Comparison of ENCODE assay signal across 20 mouse cellular contexts in genomic region chr12:17387332-17388135, GRCm38 (mm10). TPM values are rescaled to one million over a fixed set of nuclear protein-coding genes. Genes with fewer than 3 reads are reported as not detected.
DNase-seq lines count a peak whose midpoint lies in the region; ATAC-seq and TF ChIP-seq lines count a peak whose summit lies in the region.
"Had no signal": no experiment of that assay in that cellular context is flagged by ENCODE, and none has a peak within 500 bp of the region (broad histone marks: within the 10 kb centered on the region; RNA-seq: fewer than 3 reads in every experiment).

No protein-coding gene starts in this region.

- H3K4me3 ChIP-seq in stomach, postnatal 0 days (ENCODE audit: low read depth, low read length): no peak overlapping the region
- H3K4me3 ChIP-seq: forebrain, embryonic 10.5 days; heart, embryonic 15.5 days; hindbrain, embryonic 13.5 days; layer of hippocampus, adult 2 months; midbrain, embryonic 12.5 days had no signal

- 47% methylated on average over 12 of the region's 12 CpGs for WGBS in stomach, postnatal 0 days

- DNase-seq in embryo, embryonic 10 days (ENCODE audit: low spot score): peak; percentile 6
- no peak for DNase-seq in embryo, embryonic 11 days
- peak; percentile 28 for DNase-seq in kidney, postnatal 14 days
- DNase-seq in kidney, adult 8-10 months: no peak
- no peak for DNase-seq in stomach, postnatal 0 days (ENCODE audit: low spot score)
- DNase-seq in left cerebral cortex, adult 9 months (ENCODE audit: low spot score in 2 of 2): no peak
- no peak for DNase-seq in urinary bladder, postnatal 36 days (ENCODE audit: low spot score in 2 of 2)
- DNase-seq: cerebellum, adult 8-10 months; lung, postnatal 10 days; thymus, postnatal 36 days had no signal

- H3K4me2 ChIP-seq in stomach, postnatal 0 days (replicated peaks; ENCODE audit: low read depth): no peak overlapping the region
- H3K4me2 ChIP-seq: heart, embryonic 15.5 days; hindbrain, embryonic 13.5 days; liver, embryonic 11.5 days; midbrain, embryonic 12.5 days had no signal

- no peaks in the 10 kb centered on the region for H3K4me1 ChIP-seq in stomach, postnatal 0 days (replicated peaks; ENCODE audit: control insufficient read depth, insufficient read depth)
- H3K4me1 ChIP-seq: forebrain, embryonic 10.5 days; hindbrain, embryonic 13.5 days; midbrain, embryonic 12.5 days had no signal

- no peak for TF ChIP-seq CTCF in stomach, postnatal 0 days (IDR thresholded peaks at IDR 0.05; ENCODE audit: low read depth)

- no peaks in the 10 kb centered on the region for H3K27me3 ChIP-seq in stomach, postnatal 0 days (ENCODE audit: control insufficient read depth, insufficient read depth, low read length)
- H3K27me3 ChIP-seq: heart, embryonic 15.5 days; hindbrain, embryonic 13.5 days; midbrain, embryonic 12.5 days had no signal

- peak overlapping the region; percentile 36; the same call in 1 of the 2 replicates for H3K27ac ChIP-seq in stomach, postnatal 0 days (replicated peaks)
- H3K27ac ChIP-seq: forebrain, embryonic 10.5 days; heart, embryonic 15.5 days; hindbrain, embryonic 13.5 days; layer of hippocampus, adult 2 months; midbrain, embryonic 12.5 days had no signal

- no peak for TF ChIP-seq EP300 in stomach, postnatal 0 days (optimal IDR thresholded peaks at IDR 0.05)

- H3K9me3 ChIP-seq in stomach, postnatal 0 days (ENCODE audit: control insufficient read depth, low read length): no peaks in the 10 kb centered on the region
- H3K9me3 ChIP-seq: forebrain, embryonic 10.5 days; G1E; heart, embryonic 15.5 days; hindbrain, embryonic 13.5 days; midbrain, embryonic 12.5 days had no signal

- no peaks in the 10 kb centered on the region for H3K36me3 ChIP-seq in stomach, postnatal 0 days (ENCODE audit: control insufficient read depth, insufficient read depth, low read length)

- peak; percentile 43 to 53; a peak in 2 of 4 replicates for ATAC-seq in hematopoietic stem cell, adult 5-6 weeks (replicated peaks in 1 of 2; ENCODE audit: insufficient read depth in 1 of 2, low FRiP score in 2 of 2, low TSS enrichment in 1 of 2, low read depth in 1 of 2, poor library complexity in 2 of 2, severe bottlenecking in 2 of 2)
- no peak for ATAC-seq in stomach, postnatal 0 days (ENCODE audit: low FRiP score, low TSS enrichment)
- ATAC-seq: activated CD4-positive, CD25-positive, alpha-beta regulatory T cell, adult 4 months had no signal

- no peak overlapping the region for H3K9ac ChIP-seq in stomach, postnatal 0 days (ENCODE audit: low read length)
- H3K9ac ChIP-seq: heart, embryonic 15.5 days; hindbrain, embryonic 13.5 days; midbrain, embryonic 12.5 days had no signal

RNA-seq across cellular contexts. Expression of gene Nol10, which starts 39.3 kb away (rescaled TPM):
- 8.7 and 13.2 TPM in 2 replicates for total RNA-seq in hematopoietic stem cell, adult 5-6 weeks (2017)
- polyA plus RNA-seq in stomach, postnatal 0 days (2015; fragmentation: Nextera tagmentation; extraction: Ambion mirVana): 7.3 and 8.2 TPM in 2 replicates

RNA-seq across cellular contexts. Expression of gene Atp6v1c2, which starts 58.4 kb away (rescaled TPM):
- total RNA-seq in hematopoietic stem cell, adult 5-6 weeks (2017): not detected in 2 replicates
- 14.6 and 16.3 TPM in 2 replicates for polyA plus RNA-seq in stomach, postnatal 0 days (2015; fragmentation: Nextera tagmentation; extraction: Ambion mirVana)
- total RNA-seq: granulocyte monocyte progenitor cell, adult 5-6 weeks had no signal
- polyA plus RNA-seq: G1E had no signal

Comparison
In these comparisons a context has a peak if more than half of its experiments do, and no peak if none do; other contexts are left out.
1. DNase-seq: peak in embryo, embryonic 10 days (single experiment) and kidney, postnatal 14 days (single experiment); none in embryo, embryonic 11 days (single experiment), kidney, adult 8-10 months (0 of 2), stomach, postnatal 0 days (single experiment), left cerebral cortex, adult 9 months (0 of 2) and urinary bladder, postnatal 36 days (0 of 2).